ENCODE assay signal across 29 mouse cellular contexts in the genomic region with DNA sequence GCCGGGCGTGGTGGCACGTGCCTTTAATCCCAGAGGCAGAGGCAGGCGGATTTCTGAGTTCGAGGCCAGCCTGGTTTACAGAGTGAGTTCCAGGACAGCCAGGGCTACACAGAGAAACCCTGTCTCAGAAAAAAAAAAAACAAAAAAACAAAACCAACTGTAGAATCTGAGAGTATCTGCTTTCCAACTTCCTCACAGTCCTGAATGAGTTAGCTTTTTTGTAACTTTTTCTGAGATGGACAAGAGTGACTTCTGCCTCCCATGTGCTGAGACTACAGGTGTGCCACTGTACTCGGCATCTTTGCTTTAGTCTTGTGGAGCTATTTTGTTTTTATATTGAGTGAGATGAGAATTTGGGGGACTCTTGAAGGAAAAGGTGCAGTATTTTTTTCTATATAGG.
"Had no signal": no experiment of that assay in that cellular context is flagged by ENCODE, and none has a peak within 500 bp of the region (broad histone marks: within the 10 kb centered on the region; RNA-seq: fewer than 3 reads in every experiment).

No protein-coding gene starts in this region.

- H3K9me3 ChIP-seq: heart, embryonic 12.5 days; heart, embryonic 13.5 days; heart, embryonic 15.5 days; hindbrain, embryonic 10.5 days; hindbrain, embryonic 12.5 days; hindbrain, embryonic 13.5 days; hindbrain, embryonic 15.5 days; intestine, embryonic 15.5 days; kidney, embryonic 15.5 days had no signal

- DNase-seq: heart, postnatal 14 days; heart, postnatal 36 days; heart, postnatal 4 days; kidney, adult 11 months; kidney, adult 18-20 months; kidney, adult 2 months; kidney, adult 8-10 months; kidney, adult 9 months; kidney, postnatal 10 days; kidney, postnatal 14 days; kidney, postnatal 25 days; kidney, postnatal 36 days; kidney, postnatal 4 days; layer of hippocampus, adult 9-11 months; layer of hippocampus, postnatal 36 days had no signal

- H3K9ac ChIP-seq: heart, embryonic 12.5 days; heart, embryonic 13.5 days; heart, embryonic 15.5 days; hindbrain, embryonic 12.5 days; hindbrain, embryonic 13.5 days; hindbrain, embryonic 14.5 days; hindbrain, embryonic 15.5 days; intestine, embryonic 15.5 days; kidney, embryonic 15.5 days had no signal

- H3K36me3 ChIP-seq: heart, embryonic 12.5 days; hindbrain, embryonic 15.5 days; intestine, embryonic 15.5 days had no signal

- H3K4me3 ChIP-seq: heart, embryonic 12.5 days; heart, embryonic 13.5 days; heart, embryonic 15.5 days; hindbrain, embryonic 10.5 days; hindbrain, embryonic 12.5 days; hindbrain, embryonic 13.5 days; hindbrain, embryonic 15.5 days; intestine, embryonic 15.5 days; kidney, embryonic 15.5 days; layer of hippocampus, adult 2 months; left cerebral cortex, adult 2 months had no signal

- H3K27ac ChIP-seq: heart, embryonic 13.5 days; heart, embryonic 15.5 days; hindbrain, embryonic 10.5 days; hindbrain, embryonic 12.5 days; hindbrain, embryonic 13.5 days; hindbrain, embryonic 14.5 days; hindbrain, embryonic 15.5 days; hindbrain, postnatal 0 days; intestine, embryonic 15.5 days; kidney, embryonic 15.5 days; kidney, postnatal 0 days; layer of hippocampus, adult 2 months; left cerebral cortex, adult 2 months had no signal

- H3K27me3 ChIP-seq: heart, embryonic 12.5 days; heart, embryonic 13.5 days; heart, embryonic 15.5 days; hindbrain, embryonic 12.5 days; hindbrain, embryonic 13.5 days; hindbrain, embryonic 15.5 days; intestine, embryonic 15.5 days; kidney, embryonic 15.5 days had no signal

- H3K4me1 ChIP-seq: heart, embryonic 12.5 days; heart, embryonic 13.5 days; heart, embryonic 15.5 days; hindbrain, embryonic 10.5 days; hindbrain, embryonic 12.5 days; hindbrain, embryonic 13.5 days; hindbrain, embryonic 15.5 days; intestine, embryonic 15.5 days; kidney, embryonic 15.5 days had no signal
